Mouse (Mus musculus): ENCODE results near the gene Gstt4.
"Not testable (repeated sequence)": the region's sequence is repeated elsewhere in the genome, so short reads cannot be mapped to it uniquely, and the experiment has no call there.

The Gstt4 gene

DNA sequence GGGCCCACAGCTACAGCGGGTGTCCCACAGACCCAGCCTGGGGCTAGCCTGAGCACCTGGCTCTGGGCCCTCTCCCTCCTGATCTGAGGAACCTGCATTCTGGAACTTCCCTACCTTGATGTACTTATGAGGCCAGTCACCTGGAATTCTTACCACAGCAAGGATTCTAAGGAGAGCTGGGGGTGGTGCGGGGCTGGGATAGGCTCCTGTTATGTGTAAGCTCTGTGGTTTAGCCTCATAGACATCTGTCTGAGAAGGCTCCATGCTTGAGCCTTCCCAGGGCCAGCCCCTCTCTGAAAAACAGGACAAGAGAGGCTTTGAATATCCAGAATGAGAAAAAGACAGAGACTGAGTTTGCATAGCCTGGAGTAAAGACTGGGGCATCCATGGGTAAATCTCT is at the start of gene Gstt4:
Gene Gstt4 (minus strand): TSS at position 101 of the 400 bp plus-strand sequence.
- DNase-seq (ENCODE audit: low read depth, low spot score), result no peak

GRCm38 (mm10) chr10:75861587-75861986 is 39.2 kb upstream of the Gstt4 start:
- no peak for DNase-seq (ENCODE audit: low read depth, low spot score)

DNA sequence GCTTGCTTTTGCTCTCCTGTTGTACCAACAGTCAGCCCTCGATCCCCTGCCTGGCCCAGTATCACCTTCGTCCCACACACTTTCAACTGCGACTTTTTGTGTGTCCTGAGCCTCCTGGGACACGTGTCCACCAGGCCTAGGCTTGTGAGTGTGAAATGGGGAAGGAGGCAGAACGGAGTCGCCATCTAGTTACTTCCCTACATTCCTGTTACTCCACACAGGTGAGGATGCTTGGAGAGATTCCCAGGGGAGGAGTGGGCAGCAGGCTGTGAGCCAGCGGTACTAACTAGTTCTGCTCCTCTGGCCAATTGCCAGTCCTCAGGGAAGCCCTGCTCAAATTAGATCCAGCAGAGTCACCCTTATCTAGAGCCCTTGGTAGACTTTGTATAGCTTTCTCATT is 38.4 kb upstream of the Gstt4 start:
- DNase-seq (ENCODE audit: low read depth, low spot score), result peak; percentile 23

GRCm38 (mm10) chr10:75859786-75860470 is 37.6 kb upstream of the Gstt4 start, which contains the start of gene Mif:
Mif (minus strand) TSS chr10:75860240.
- peak; percentile 97 for DNase-seq (ENCODE audit: low read depth, low spot score)

- DNase-seq (ENCODE audit: low read depth, low spot score), result peak; percentile 67
These were observed 36.9 kb upstream of the Gstt4 start for GRCm38 (mm10) chr10:75859107-75859746.

- DNase-seq (ENCODE audit: low read depth, low spot score), result no peak
These were observed 35.3 kb upstream of the Gstt4 start for GRCm38 (mm10) chr10:75857598-75857997.

DNA sequence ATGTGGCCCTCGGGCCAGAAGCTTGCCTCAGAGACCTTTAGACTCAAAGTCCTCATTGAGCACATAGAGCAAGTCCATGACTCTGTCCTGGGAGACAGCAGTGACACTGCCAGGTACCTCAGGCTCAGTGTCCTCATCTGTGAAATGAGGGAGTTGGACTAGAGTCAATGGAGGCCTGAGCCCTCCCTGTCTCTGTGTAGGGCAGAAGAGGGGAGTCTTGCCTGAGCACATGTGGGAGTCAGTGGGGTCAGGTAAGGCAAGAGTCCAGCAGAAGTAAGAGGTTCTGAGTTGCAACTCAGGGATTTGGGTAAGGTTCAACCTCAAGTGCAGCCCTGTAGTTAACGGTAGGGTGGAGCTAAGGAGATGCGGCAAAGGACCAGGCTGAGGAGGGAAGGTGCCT is 34.6 kb upstream of the Gstt4 start:
- no peak for DNase-seq (ENCODE audit: low read depth, low spot score)

DNA sequence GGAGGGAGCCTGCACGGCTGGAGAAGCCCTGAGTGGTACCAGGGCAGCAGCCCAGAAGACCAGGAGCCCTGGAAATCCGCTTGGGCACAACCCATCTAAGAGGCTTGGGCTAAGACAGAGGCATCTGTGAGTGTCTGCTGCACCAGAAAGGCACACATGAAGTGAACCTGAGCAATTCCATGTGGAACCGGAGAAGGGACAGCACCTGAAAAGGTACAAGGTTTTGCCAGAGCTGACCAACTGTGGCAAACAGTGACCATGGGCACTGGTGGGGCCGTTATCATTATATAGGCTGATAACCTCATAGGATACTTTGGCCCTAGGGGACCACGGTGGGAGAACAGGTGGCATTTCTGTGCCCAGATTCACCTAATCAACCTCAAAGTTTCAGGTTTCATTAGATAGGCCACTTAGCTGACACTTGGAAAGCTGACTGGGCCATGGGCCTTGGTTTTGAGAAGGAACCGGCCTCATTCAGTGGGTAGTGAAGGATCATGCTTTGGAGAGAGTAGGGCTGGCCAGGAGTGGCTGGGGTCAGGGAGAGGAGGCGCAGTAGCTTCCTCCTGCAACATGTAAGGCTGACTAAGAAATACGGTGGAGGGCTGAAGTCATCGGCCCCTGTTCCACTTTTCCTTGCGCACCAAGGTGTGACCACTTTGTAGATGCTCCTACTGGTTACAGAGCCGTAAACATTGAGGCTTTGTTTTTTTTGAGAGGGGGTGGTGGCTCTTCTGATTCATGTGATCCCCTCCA is 34.0 kb upstream of the Gstt4 start:
- DNase-seq (ENCODE audit: low read depth, low spot score), result no peak

- peak; percentile 51 for DNase-seq (ENCODE audit: low read depth, low spot score)
These were observed 33.2 kb upstream of the Gstt4 start for GRCm38 (mm10) chr10:75855416-75855981.

GRCm38 (mm10) chr10:75854791-75855190 is 32.4 kb upstream of the Gstt4 start:
- DNase-seq (ENCODE audit: low read depth, low spot score), result no peak

- no peak for DNase-seq (ENCODE audit: low read depth, low spot score)
These were observed 31.8 kb upstream of the Gstt4 start for GRCm38 (mm10) chr10:75854096-75854495.

DNA sequence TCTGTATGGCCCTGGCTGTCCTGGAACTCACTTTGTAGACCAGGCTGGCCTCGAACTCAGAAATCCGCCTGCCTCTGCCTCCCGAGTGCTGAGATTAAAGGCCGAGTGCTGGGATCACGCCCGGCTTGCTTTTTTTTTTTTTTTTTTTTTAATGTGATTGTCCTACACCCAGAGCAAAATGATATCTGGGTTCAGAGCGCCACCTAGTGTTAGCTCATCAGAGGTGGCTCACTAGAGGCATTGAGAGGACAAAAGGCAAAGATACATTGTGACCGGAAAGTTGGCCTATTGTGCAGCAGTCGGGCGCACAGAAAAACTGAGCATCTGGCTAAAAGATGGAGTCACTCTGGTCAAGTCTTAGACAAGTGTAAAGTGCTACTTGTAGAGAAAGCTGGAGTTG is 31.1 kb upstream of the Gstt4 start:
- peak; percentile 94 for DNase-seq (ENCODE audit: low read depth, low spot score)

GRCm38 (mm10) chr10:75852539-75853125 is 30.3 kb upstream of the Gstt4 start:
- no peak for DNase-seq (ENCODE audit: low read depth, low spot score)

DNA sequence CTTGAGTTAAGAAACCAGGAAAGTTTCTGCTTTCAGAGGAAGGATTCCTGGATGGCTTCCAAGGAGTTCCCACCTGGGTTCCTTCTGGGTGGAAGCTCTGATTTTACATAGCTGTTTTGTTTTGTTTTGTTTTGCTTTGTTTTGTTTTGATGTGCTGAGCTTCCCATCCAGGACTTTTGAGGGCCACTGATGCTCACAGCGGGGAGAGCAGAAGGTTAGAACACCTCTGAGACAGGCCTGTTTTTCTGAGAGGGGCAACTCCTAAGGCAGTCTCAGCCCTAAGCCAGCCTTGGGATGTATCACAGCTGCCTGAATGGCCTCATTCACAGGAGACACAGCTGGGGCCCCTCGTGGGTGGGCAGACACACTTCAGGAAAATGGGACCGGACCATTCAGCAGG is 29.3 kb upstream of the Gstt4 start:
- no peak for DNase-seq (ENCODE audit: low read depth, low spot score)

GRCm38 (mm10) chr10:75851076-75851475 is 28.7 kb upstream of the Gstt4 start:
- DNase-seq (ENCODE audit: low read depth, low spot score), result no peak

DNA sequence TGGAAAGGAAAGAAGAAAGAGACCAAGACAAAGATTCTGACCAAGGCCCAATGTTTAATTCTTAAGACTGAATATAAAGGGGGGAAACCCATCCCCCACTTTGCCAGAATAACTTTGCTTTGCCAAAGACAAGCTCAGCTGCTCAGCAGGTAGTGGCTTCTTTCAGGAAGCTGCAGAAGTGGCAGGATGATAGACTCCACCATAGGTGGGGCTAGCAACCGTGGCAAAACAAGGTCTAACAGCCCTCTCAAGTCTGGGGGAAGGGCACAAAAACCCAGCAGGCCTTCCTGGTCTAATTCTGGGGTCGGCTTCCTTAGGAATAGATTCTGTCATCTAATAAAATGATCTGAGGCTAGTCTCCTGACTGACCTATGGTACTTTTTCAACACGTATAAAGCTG is 26.0 kb upstream of the Gstt4 start:
- DNase-seq (ENCODE audit: low read depth, low spot score), result no peak

DNA sequence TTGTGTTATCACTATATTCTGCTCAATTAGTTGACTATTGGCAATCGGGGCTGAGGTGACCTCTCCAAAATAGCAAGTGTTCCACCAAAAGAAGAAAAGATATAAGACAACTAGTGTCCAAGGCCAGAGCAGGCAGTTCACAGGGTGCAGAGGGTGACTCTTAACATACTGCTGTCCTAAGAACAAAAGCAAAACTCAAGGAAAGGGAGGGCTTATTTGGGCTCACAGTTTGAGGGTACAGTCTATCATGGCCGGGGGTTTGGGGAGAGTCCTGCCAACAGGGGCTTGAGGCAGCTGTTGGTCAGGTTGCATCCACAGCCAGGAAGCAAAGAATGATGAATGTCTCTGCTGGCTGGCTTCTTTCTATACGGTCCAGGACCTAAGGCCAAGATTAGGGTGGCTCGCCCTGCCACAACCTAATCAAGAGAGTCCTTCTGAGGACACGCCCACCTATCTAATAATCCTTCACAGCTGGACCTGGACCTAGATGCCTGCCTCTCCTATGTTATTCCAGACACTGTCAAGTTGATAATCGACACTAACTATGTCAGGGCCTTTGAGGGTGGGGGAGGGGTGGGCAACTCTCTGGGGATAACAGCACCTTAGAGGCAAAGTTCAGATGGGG is 23.1 kb upstream of the Gstt4 start:
- DNase-seq (ENCODE audit: low read depth, low spot score), result no peak

- DNase-seq (ENCODE audit: low read depth, low spot score), result no peak
These were observed 22.5 kb upstream of the Gstt4 start for GRCm38 (mm10) chr10:75844800-75845199.

DNA sequence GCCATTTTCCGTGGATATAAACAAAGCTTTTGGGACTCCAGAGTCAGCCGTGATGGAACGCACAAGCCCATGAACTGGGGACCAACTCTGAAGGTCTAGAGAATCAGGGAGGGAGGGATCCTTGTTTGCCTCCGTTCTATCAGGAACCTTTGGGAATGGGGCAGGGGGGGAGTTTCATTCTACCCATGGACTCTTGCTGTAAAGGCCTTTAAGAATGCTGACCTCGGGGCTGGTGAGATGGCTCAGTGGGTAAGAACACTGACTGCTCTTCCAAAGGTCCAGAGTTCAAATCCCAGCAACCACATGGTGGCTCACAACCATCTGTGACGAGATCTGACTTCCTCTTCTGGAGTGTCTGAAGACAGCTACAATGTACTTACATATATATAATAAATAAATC is 21.6 kb upstream of the Gstt4 start:
- not testable (repeated sequence) for DNase-seq (ENCODE audit: low read depth, low spot score)

GRCm38 (mm10) chr10:75839092-75839491 is 16.7 kb upstream of the Gstt4 start:
- DNase-seq (ENCODE audit: low read depth, low spot score), result no peak

DNA sequence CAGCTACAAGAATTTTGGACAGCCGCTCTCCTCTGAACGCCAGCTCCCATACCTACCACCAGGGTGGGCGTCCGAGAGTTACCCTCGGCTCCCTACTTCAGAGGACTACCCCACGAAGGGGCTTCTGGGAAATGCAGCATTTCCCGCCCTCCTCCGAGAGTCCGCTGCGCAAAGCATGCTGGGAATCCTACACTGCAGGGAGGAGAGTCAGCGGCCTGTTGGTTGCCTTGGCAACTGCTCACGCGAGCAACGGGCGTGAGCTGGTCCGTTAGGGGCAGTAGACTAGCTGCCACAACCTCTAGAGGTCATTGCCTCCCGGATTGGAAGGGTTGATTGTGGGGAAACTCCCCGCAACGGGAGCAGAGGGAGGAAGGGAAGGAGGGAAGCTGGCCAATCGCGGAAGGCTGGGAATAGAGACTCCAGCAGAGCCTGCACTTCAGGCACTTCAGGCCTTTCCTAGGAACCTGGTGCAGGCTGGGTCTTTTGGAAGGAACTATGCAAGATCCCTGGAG is 15.0 kb upstream of the Gstt4 start, which contains the start of gene Gstt2:
Gene Gstt2 (minus strand): TSS at position 177 of the 512 bp plus-strand sequence.
- peak; percentile 98 for DNase-seq (ENCODE audit: low read depth, low spot score)
